Mouse (Mus musculus) cortical plate, adult 2 months (tissue): ENCODE data around the gene Pafah1b2.

ENCODE experiments used
- CTCF ChIP-seq: fragments of 200-500 bp; IDR thresholded peaks from 2 replicates; pipeline ENCODE4 v1.5.1; 2011; ENCODE audit warnings: mild to moderate bottlenecking, control low read depth, low read length; ENCODE audit not compliant: insufficient read depth; ENCODE audit errors: extremely low read depth
- POLR2A ChIP-seq: fragments of 200-500 bp; IDR thresholded peaks from 2 replicates; pipeline ENCODE4 v1.6.1; 2011; ENCODE audit warnings: mild to moderate bottlenecking, low read length, control low read depth; ENCODE audit not compliant: insufficient read depth; ENCODE audit errors: extremely low read depth

DNA sequence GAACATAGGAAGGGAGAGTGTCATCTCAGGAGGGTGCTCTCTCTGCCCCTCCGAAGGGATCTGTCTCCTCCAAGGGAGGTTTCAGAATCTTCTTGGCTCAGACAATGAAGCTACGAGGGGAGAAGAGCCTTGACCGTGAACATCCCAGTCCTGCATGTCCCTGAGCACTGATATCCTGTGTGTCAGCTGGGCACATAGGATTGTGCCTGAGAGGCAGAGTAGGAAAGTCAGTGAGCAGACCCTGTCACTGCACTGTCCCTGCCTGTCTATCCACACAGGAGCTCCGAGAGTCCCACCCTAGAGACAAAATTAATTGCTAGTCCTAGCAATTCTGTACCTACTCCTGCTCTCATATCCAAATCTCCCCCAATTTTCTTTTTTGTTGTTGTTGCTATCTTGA lies 60.4 kb downstream of the Pafah1b2 start:
- TF ChIP-seq POLR2A (no peak), CTCF (no peak)
